Mouse (Mus musculus) lung, postnatal 0 days (tissue): ENCODE results near the gene Map3k4. TPM values are rescaled to one million over a fixed set of nuclear protein-coding genes. Genes with fewer than 3 reads are reported as not detected.

ENCODE experiments used
- ATAC-seq: fragments of 200-750 bp; cut with Nextera tagmentation; 2 replicates; pipeline ENCODE4 v1.8.0; 2017; ENCODE audit warnings: moderate library complexity
- DNase-seq: peaks from one replicate; pipeline ENCODE4 v3.0.0-alpha.2; 2016; ENCODE audit warnings: low spot score
- H3K27ac ChIP-seq: fragments of 300-500 bp; sonication (generic); 2 replicates; pipeline ENCODE4 v1.5.1; 2014; ENCODE audit warnings: antibody characterized with exemption, mild to moderate bottlenecking, low read length, mixed read lengths
- H3K27me3 ChIP-seq: fragments of 300-500 bp; sonication (generic); replicated peaks from 2 replicates; pipeline ENCODE4 v1.6.1; 2014; ENCODE audit warnings: low read length, mixed read lengths; ENCODE audit not compliant: insufficient read depth
- H3K36me3 ChIP-seq: fragments of 300-500 bp; sonication (generic); 2 replicates; pipeline ENCODE4 v1.6.1; 2014; ENCODE audit warnings: low read length, mixed read lengths; ENCODE audit not compliant: insufficient read depth
- H3K4me1 ChIP-seq: fragments of 300-500 bp; sonication (generic); 2 replicates; pipeline ENCODE4 v1.6.1; 2014; ENCODE audit warnings: antibody characterized with exemption, low read depth, low read length, mixed read lengths; ENCODE audit not compliant: insufficient read depth
- H3K4me2 ChIP-seq: fragments of 300-500 bp; sonication (generic); replicated peaks from 2 replicates; pipeline ENCODE4 v1.6.1; 2014; ENCODE audit warnings: low read depth, mild to moderate bottlenecking, low read length, moderate library complexity, mixed read lengths
- H3K4me3 ChIP-seq: fragments of 300-500 bp; sonication (generic); 2 replicates; pipeline ENCODE4 v1.5.1; 2014; ENCODE audit warnings: low read depth, low read length
- H3K9ac ChIP-seq: fragments of 300-500 bp; sonication (generic); replicated peaks from 2 replicates; pipeline ENCODE4 v1.6.1; 2014; ENCODE audit warnings: low read depth, mild to moderate bottlenecking
- H3K9me3 ChIP-seq: fragments of 300-500 bp; sonication (generic); 2 replicates; pipeline ENCODE4 v1.6.1; 2016; ENCODE audit warnings: low read length, mixed read lengths
- CTCF ChIP-seq: IDR thresholded peaks from 2 replicates; pipeline ENCODE4 v1.5.1; 2016; ENCODE audit warnings: antibody characterized with exemption, mild to moderate bottlenecking
- EP300 ChIP-seq: IDR thresholded peaks from 2 replicates; pipeline ENCODE4 v1.6.1; 2016; ENCODE audit warnings: antibody characterized with exemption, mild to moderate bottlenecking, control low read depth
- WGBS: fragments of 180-500 bp; shearing (Covaris S2); extraction: QIAGEN DNeasy Blood & Tissue Kit; methylation state at CpG from one replicate; pipeline ENCODE4 v1.1.7; 2014; 5-methylcytosine and 5-hydroxymethylcytosine counted together
- polyA plus RNA-seq: library from polyadenylated mRNA; unstranded; fragments of >200 nt; fragmentation: Nextera tagmentation; extraction: Ambion mirVana; gene quantifications from 2 replicates; pipeline ENCODE4 v1.2.1, GENCODE M21; 2015

Gene Map3k4
- polyA plus RNA-seq, 1 experiment from 2014 or later, result 32.5 TPM

GRCm38 (mm10) chr17:12351564-12351963 lies 33.0 kb upstream of the Map3k4 start:
- TF ChIP-seq EP300 (no peak), CTCF (no peak)
- 76% methylated on average over 6 of the region's 6 CpGs for WGBS

GRCm38 (mm10) chr17:12347462-12347861 lies 28.9 kb upstream of the Map3k4 start:
- no peaks in the 10 kb centered on the region for H3K27me3 ChIP-seq
- no peaks in the 10 kb centered on the region for H3K36me3 ChIP-seq
- no peaks in the 10 kb centered on the region for H3K4me1 ChIP-seq
- no peak overlapping the region for H3K4me2 ChIP-seq
- TF ChIP-seq EP300 (no peak), CTCF (no peak)
- H3K9ac ChIP-seq, result no peak overlapping the region
- DNase-seq (no peak), ATAC-seq (no peak)
- 68% methylated on average over 1 of the region's 1 CpGs for WGBS
- no peaks in the 10 kb centered on the region for H3K9me3 ChIP-seq
- H3K4me3 ChIP-seq, result no peak overlapping the region
- H3K27ac ChIP-seq, result no peak overlapping the region

More at GRCm38 (mm10) chr17:12351564-12351963, 33.0 kb upstream of the Map3k4 start:
- Histone ChIP-seq H3K4me2 (no peak overlapping the region), H3K4me1 (no peaks in the 10 kb centered on the region), H3K27ac (no peak overlapping the region), H3K9me3 (no peaks in the 10 kb centered on the region), H3K36me3 (no peaks in the 10 kb centered on the region), H3K4me3 (no peak overlapping the region), H3K9ac (no peak overlapping the region), H3K27me3 (no peaks in the 10 kb centered on the region)
- ATAC-seq (no peak), DNase-seq (no peak)

DNA sequence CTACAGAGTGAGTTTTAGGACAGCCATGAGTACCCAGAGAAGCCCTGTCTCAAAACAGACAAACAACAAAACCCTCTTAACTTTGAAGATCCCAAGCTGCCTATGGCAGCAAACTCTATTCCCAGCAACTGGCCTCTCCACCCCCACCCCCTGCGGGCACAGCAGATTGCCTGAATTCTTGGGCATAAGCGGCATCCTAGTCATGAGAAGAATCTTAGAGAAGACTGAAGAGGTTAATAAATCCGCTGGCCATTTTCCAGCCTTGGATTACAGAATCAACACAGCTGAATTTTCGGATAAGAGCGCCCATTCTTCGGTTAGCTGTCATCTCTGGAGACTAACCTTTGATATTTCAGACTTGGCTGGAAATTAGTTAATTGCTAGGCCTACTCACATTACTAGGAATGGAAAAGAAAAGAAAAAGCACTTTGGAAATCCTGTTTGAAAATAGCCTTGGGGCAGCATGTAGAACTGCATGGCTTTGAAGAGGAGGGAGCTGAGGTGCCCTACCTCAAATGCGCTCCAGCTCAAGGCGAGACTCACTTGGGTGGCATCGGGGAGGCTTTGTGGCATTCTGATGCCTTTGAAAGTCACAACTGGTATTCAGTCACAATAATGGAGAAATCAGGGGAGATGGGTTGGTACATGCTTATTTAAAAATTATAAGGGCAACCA lies 25.2 kb upstream of the Map3k4 start:
- no peak overlapping the region for H3K4me2 ChIP-seq
- no peak overlapping the region for H3K4me3 ChIP-seq
- no peaks in the 10 kb centered on the region for H3K9me3 ChIP-seq
- WGBS, result 68% methylated on average over 9 of the region's 9 CpGs
- H3K9ac ChIP-seq, result no peak overlapping the region
- H3K27me3 ChIP-seq, result no peaks in the 10 kb centered on the region
- TF ChIP-seq CTCF (no peak), EP300 (no peak)
- ATAC-seq (no peak), DNase-seq (no peak)
- no peak overlapping the region for H3K27ac ChIP-seq
- no peaks in the 10 kb centered on the region for H3K4me1 ChIP-seq
- no peaks in the 10 kb centered on the region for H3K36me3 ChIP-seq

DNA sequence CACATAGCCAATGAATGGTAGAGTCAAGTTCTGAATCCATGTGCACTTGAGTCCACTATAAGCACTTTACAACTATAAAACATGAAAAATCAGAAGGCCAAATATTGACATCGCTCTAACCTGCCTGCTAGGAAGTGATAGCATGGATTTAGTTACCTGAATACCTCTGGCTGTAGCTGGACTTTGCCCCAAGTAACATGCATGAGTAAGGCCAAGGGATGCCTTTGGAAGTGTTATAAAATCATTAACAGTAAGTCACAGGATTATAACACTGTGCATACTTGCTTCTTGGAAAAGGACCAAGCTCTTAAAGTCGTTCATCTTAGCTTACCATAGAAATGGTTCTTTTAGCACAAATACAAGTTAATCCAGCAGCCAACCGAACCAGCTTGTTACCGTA lies 18.6 kb upstream of the Map3k4 start:
- DNase-seq, result no peak
- H3K27ac ChIP-seq, result no peak overlapping the region
- no peaks in the 10 kb centered on the region for H3K36me3 ChIP-seq
- no peak for TF ChIP-seq EP300
- no peak for TF ChIP-seq CTCF
- no peaks in the 10 kb centered on the region for H3K9me3 ChIP-seq
- no peak overlapping the region for H3K4me3 ChIP-seq
- no peak overlapping the region for H3K9ac ChIP-seq
- 61% methylated on average over 4 of the region's 4 CpGs for WGBS
- H3K4me1 ChIP-seq, result no peaks in the 10 kb centered on the region
- no peak overlapping the region for H3K4me2 ChIP-seq
- no peak for ATAC-seq
- no peaks in the 10 kb centered on the region for H3K27me3 ChIP-seq

GRCm38 (mm10) chr17:12336073-12336868 lies 17.7 kb upstream of the Map3k4 start:
- Histone ChIP-seq H3K4me2 (no peak overlapping the region), H3K27ac (no peak overlapping the region), H3K9ac (no peak overlapping the region), H3K27me3 (no peaks in the 10 kb centered on the region), H3K9me3 (no peaks in the 10 kb centered on the region), H3K4me1 (no peaks in the 10 kb centered on the region), H3K4me3 (no peak overlapping the region), H3K36me3 (no peaks in the 10 kb centered on the region)
- no peak for DNase-seq
- 70% methylated on average over 19 of the region's 19 CpGs for WGBS
- TF ChIP-seq CTCF, result no peak
- TF ChIP-seq EP300, result no peak
- ATAC-seq, result no peak

- Histone ChIP-seq H3K4me2 (no peak overlapping the region), H3K9ac (no peak overlapping the region), H3K4me3 (no peak overlapping the region), H3K27me3 (no peaks in the 10 kb centered on the region), H3K4me1 (no peaks in the 10 kb centered on the region), H3K27ac (no peak overlapping the region), H3K9me3 (no peaks in the 10 kb centered on the region), H3K36me3 (no peaks in the 10 kb centered on the region)
- TF ChIP-seq CTCF, result no peak
- TF ChIP-seq EP300, result no peak
- DNase-seq (no peak), ATAC-seq (no peak)
- WGBS, result 41% methylated on average over 6 of the region's 6 CpGs
Observed at GRCm38 (mm10) chr17:12335115-12335514, 16.5 kb upstream of the Map3k4 start.
